Mouse (Mus musculus) spleen, adult 2 months (tissue): Measurements from ENCODE around the gene Zfp362.

Experiments used
- CTCF ChIP-seq: fragments of 200-500 bp; IDR thresholded peaks from 2 replicates; pipeline ENCODE4 v1.5.1; 2011; ENCODE audit warnings: mild to moderate bottlenecking, inconsistent platforms; ENCODE audit not compliant: insufficient read depth, insufficient read length, insufficient replicate concordance; ENCODE audit errors: extremely low read depth
- POLR2A ChIP-seq: fragments of 200-500 bp; IDR thresholded peaks from 2 replicates; pipeline ENCODE4 v1.6.1; 2011; ENCODE audit warnings: low read depth, low read length, inconsistent platforms

- TF ChIP-seq POLR2A (no peak), CTCF (peak; percentile 94; the same call in 1 of the 2 replicates)
These were observed 29.1 kb downstream of the Zfp362 start for GRCm38 (mm10) chr4:128776568-128777289.
